Mouse (Mus musculus) brain, embryonic 14.5 days (tissue): Measurements from ENCODE around the gene Hdac4.

ENCODE experiments used
- CTCF ChIP-seq: fragments of 200-500 bp; IDR thresholded peaks from 2 replicates; pipeline ENCODE4 v1.5.1; 2012; ENCODE audit warnings: inconsistent platforms, mild to moderate bottlenecking, moderate library complexity, borderline replicate concordance; ENCODE audit not compliant: insufficient read depth, insufficient read length; ENCODE audit errors: extremely low read depth
- POLR2A ChIP-seq: fragments of 200-500 bp; IDR thresholded peaks from 2 replicates; pipeline ENCODE4 v1.6.1; 2012; ENCODE audit warnings: mild to moderate bottlenecking, inconsistent platforms, borderline replicate concordance; ENCODE audit not compliant: poor library complexity, insufficient read depth, insufficient read length, severe bottlenecking; ENCODE audit errors: extremely low read depth

DNA sequence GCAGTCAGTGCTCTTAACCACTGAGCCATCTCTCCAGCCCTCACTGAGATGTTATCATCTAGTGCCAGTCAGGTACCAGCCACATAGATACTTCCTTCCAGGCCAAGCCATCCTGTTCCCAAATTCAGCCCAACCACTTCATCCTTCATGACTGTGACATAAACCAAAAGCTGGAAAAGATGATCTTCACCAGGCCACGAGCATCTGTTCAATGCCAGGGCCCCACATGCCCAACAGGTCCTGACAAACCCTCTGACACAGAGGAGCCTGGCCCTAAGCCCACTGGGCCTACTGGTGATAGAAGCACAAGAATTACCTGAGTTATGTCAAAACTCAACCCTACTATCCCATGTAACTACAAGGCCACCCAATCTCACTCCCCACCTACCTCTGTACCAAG, 84.5 kb downstream of the Hdac4 start:
- TF ChIP-seq POLR2A (no peak), CTCF (no peak)
